Mouse (Mus musculus): Measurements from ENCODE around the gene Erg.

Gene Erg

DNA sequence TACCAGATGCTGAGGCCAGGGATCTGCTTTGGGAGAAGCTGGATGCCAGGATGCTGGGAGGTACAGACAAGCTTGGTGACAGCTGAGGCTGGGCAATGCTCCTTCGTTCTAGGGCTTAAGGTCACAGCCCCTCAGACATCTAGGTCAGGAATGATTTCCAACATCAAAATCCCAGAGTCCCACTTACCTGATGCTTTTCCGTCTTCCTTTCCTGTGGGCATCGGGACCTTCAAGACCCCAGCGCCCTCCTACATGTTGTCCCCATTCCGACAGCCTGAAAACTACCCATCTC lies at the start of gene Erg:
Gene Erg (minus strand): TSS at position 283 of the 292 bp plus-strand sequence.
- DNase-seq (ENCODE audit: extremely low read depth, insufficient read length, low spot score), result no peak

DNA sequence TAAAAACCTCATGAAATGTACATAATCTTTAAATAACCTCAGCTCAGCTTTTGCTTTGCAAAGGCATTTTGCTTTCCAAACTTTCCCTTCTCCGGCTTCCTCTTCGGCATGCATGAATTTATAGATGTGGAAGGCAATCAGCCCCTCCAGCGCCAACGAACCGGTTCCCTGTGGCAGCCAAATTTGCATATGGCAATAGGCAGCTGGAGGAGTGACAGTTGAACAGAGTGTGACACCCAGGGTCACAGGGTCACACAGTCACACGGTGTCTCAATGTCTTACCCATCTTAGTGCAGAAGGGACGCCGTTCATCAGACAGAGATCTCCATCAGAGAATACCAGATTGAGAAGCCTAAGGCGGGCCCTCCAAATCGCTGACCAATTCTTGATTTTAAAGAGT lies 45.4 kb upstream of the Erg start:
- DNase-seq (ENCODE audit: extremely low read depth, insufficient read length, low spot score), result no peak

DNA sequence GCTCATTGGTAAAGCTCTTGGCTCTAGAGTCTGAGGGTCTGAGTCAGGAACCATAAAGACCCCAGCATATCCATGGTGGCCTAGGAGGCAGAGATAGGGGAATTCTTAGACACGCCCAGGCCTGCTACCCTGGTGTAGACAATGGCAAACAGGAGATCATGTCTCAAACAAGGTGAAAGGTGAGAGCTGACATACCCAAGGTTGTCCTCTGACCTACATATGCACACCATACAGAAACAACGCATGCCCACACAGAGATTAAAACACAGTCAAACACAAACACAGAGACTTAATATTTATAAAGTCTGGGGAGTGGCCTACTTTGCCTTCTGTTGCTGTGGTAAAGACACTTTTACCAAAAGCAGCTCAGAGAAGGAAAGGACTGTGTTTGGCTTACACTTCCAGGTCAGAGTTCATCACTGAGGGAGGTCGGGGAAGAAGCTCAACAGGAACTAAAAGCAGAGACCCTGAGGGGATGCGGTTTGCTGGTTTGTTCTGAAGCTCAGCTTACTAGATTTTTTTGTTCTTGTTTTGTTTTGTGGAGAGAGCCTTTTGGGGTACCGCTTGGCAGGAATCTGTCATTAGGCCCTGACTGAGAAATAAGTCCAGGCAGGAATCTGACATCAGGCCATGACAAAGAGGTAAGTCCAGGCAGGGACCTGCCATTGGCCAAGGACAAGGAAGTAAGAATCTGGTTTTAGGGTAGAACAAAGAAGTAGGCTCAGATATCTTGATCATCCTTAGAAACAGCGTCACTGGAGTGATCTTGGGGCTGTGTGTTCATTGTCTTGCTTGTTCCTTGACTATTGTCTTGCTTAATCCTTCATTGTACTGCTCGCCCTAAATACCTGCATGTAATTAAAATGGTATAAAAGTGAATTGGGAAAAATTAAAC lies 37.7 kb upstream of the Erg start:
- no peak for DNase-seq (ENCODE audit: extremely low read depth, insufficient read length, low spot score)

DNA sequence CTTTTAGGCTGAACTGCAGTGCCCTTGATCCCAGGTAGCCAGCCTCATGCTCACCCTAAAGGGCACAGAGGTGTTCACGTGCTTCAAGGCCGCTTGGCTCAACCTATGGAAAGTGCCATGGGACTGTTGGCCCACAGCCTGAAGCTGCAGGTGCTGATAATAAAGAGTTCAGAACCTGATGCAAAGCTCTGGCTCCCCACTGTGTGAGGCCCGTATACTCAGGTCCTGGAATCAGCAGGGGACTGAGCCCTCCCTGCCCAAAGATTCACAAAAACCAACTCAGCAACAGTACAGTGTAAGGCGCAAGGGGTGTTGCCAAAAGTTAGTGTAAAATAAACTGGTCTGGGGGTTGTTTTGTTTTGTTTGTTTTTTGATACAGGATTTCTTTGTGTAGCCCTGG lies 36.7 kb upstream of the Erg start:
- no peak for DNase-seq (ENCODE audit: extremely low read depth, insufficient read length, low spot score)

DNA sequence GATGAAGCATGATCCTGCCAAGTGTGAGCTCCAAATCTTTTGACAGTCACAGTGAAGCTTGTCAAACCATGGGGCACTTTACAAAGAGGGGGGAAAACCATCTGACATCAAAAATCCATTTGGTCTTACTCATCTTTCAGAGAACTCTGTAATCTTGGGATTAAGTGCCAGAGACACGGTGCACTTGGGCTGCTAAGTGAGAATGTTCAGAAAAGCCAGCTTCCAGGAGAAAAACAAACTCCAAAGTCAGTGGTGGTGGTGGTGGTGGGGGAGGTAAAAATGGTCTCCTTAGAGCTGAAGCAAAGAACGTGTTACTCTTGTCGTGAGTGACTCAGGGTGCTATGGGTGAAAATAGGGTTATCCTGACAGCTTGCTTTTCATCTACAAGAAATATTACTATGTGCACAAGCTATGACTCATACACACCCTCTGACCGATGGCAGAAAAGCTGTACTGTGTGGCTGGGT lies 33.5 kb upstream of the Erg start:
- no peak for DNase-seq (ENCODE audit: extremely low read depth, insufficient read length, low spot score)

DNA sequence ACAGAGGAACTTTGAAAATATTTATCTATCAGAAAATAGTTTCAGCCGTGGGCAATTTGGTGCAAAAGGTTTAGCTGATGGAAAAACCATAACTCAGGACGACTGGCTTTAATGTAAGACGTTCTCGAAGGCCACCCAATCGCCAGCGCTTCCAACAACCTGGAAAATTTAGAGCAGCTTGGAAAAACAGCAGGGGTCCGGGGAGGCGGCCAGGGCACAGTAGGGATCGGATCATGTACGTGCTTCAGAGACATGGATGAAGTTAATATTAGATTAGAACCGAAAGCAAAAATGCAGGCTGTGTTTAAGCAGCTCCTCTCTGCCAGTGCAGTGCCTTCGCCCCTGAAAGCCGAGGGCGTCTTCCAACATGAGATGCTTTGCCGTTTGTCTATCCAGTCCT lies 31.8 kb upstream of the Erg start:
- DNase-seq (ENCODE audit: extremely low read depth, insufficient read length, low spot score), result no peak

DNA sequence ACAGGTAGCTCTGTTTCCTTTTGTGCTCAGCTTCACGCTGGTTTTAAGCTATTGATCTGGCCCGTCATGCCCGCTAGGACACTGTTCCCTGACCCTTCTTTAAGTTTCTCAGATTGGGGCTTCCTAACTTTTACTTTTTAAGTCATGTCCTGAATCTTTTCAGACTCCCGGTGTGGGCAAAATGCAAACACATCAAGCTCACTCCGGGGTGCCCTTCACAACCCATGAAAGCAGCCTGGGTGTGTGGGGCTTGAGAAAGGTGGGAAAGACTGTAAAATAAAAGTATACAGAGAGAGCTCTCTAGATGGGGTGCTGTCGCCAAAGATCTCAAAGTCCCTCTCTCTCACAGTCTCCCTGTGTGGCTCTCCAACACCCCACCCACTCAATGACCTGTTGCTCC lies 31.3 kb upstream of the Erg start:
- no peak for DNase-seq (ENCODE audit: extremely low read depth, insufficient read length, low spot score)

DNA sequence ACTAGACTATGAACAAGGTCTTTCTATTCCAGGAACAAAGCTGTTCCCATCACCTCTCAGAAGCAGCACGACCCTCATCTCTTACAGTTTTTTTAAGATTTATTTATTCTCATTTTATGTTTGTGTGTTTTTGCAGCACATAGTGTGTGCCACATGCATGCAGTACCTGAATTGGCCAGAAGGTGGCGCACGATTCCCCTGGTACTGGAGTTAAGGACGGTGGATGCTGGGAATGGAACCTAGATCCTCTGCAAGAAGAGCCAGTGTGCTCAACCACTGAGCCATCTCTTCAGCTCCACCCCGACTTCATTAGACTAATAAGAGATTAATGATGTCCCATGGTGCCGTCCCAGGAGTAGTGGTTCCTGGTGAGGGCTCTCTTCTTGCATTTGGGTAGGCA lies 29.2 kb upstream of the Erg start:
- no peak for DNase-seq (ENCODE audit: extremely low read depth, insufficient read length, low spot score)

DNA sequence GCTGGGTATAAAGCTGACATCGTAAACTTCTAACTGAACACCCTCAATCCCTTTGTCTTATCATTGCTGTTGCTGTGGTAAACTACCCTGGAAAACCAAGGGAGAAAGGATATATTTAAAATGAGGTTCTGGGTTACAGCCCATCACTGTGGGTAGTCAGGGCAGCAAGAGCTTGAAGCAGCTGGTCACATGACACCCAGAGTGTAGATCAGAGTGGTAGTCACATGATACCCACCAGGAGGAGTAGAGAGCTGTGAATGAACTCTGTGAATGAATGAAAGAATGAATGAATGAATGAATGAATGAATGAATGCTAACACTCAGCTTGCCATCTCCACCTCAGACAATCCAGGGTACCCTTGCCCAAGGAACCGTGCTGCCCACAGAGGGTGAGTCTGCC lies 28.1 kb upstream of the Erg start:
- no peak for DNase-seq (ENCODE audit: extremely low read depth, insufficient read length, low spot score)

DNA sequence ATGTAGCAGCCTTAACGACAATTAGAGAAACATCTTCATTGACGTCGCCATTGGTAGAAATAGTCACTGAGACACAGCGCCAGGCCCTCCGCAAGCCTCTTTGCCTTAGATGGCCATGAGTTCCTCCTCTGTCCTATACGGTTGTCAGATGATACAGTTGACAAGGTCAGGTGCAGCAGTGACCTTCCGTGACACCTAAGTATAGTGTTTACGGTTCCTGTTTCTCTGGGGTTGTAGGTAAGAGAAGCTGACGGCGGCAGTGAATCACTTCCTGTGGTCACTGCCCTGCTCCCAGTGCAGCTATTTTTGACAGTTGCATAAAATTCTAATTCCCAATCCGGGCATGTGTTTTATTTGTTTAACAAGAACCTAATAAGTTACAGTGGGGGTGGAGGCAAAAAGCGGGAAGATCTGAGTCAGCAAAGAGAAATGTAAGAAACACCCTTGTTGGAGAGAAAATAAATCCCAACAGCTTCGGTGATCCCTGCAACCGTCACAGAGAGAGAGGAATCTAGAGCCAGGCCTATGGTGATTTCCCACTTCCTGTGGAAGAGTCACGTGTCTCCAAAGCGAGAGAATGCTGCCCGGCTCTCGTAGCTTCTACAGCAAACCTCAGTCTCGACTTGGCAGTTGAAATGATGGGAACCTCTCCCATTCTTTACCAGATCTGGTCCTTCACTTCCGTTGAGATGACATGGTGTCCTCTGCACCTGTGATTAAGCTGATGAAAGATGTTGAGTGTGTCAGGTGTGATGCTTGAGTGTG lies 25.8 kb upstream of the Erg start:
- DNase-seq (ENCODE audit: extremely low read depth, insufficient read length, low spot score), result no peak

DNA sequence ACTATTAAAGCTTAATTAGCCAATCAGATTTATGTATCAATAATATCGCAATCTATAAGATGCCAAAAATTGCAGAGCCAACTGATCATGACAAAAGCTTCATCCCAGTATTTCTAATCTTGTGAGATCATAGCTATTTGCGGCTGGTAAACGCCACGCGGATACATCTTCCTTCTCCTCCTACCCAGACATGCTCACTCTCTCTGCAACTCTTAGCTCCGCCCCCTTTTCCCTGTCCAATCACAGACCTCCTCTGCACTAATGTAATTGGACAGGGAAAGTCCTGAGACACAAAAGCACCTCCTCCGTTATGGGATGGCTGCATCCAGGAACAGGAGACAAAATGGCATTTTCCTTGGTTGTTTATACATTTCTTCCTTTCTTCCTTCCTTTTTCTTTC lies 22.2 kb upstream of the Erg start:
- no peak for DNase-seq (ENCODE audit: extremely low read depth, insufficient read length, low spot score)

DNA sequence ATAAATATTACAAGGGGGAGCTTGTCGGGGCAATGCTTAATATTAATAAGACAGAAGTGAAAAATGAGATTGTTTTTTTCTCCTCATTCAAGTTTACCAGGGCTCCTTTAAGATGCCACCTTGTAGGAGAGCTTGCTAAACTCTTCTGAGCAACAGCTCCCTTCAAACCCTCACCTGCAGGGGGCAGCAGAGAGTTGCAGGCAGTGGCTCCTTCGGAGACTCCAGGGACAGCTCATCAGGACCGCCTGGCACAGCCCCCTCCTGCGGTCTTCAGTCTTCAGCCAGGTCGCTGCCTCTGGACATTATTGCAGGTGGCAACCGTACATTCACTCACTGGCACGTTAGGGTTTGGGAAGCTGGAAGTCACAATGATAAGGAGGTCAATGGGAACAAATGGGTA lies 18.9 kb upstream of the Erg start:
- no peak for DNase-seq (ENCODE audit: extremely low read depth, insufficient read length, low spot score)

DNA sequence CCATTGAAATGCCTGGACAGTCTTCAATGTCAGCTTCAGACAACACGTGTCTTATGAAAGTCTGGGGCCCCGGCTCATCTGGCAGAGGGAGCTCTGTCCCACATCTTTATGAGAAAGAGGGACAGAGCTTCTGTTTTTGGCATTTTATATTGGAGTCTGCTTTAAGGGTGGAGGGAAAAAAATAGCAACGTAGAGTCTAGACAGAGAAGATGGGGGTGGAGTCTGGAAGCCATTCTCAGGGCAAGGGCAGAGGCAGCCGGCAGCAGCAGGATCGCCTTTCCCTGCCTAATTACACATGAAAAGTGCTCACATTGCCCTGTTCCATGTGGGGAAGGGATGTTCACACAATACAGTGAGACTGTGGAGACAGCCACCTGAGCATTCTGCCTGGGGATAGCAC lies 16.1 kb upstream of the Erg start:
- DNase-seq (ENCODE audit: extremely low read depth, insufficient read length, low spot score), result no peak

DNA sequence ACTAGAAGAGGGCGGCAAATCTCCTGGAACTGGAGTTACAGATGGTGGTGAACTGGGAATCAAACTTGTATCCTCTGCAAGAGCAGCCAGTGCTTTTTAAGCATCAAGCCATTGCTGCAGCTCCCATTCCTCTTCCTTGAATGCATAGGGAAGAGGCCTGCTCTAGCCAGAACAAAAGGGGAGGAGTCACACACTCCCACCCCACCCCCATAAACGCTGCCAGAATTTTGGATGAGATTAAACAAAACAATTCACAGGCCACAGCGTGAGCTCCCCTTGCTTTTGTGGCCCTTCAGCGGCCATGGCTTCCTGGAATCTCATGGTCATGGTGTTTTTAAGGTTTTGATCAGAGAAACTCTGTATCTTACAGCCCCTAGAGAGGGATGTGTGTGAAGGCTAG lies 15.4 kb upstream of the Erg start:
- no peak for DNase-seq (ENCODE audit: extremely low read depth, insufficient read length, low spot score)

DNA sequence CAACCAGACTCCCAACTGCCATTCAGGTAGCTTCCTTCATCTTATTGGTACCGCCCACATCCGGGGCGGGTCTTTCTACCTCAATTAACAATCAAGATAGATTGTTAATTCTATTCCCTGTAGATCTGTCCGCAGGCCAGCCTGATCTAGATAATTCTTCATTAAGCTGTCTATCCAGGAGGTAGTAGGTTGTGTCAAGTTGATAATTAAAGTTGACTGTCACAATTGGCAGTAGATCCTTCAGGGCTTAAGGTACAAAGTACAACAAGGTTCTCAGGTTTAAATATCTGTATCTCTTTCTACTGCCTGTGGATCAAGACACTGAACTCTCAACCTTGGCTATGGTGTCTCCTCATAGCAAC lies 14.8 kb upstream of the Erg start:
- DNase-seq (ENCODE audit: extremely low read depth, insufficient read length, low spot score), result no peak

DNA sequence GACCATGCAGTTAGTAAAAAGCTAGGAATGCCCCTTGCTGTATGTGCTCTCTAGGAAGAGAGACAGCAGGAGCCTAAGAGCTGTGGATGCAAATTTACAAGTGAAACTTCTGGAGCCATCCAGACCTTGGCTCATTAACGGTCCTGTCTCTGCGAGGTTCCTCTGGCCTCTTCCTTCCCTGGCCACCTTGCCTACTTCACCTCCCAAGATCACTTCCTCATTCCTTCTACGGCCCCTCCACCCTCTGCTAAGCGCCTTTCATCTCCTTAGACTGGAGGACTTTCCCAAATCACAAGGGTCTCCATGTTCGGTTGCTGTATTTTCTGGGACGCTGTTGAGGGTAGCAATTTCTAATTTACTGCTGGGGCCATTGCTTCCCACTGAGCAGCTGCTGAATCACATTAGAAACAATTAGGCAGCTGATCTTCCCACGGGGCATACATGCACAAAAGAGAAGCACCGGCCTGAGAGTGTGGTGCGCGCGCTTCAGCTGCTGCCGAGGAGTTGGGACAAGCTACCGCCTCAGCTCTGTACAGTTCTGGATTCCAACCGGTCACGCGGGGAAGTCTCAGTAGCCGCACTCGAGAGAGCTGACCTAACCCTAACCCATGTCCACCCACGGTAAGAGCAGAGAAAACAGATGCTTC lies 14.3 kb upstream of the Erg start:
- no peak for DNase-seq (ENCODE audit: extremely low read depth, insufficient read length, low spot score)

DNA sequence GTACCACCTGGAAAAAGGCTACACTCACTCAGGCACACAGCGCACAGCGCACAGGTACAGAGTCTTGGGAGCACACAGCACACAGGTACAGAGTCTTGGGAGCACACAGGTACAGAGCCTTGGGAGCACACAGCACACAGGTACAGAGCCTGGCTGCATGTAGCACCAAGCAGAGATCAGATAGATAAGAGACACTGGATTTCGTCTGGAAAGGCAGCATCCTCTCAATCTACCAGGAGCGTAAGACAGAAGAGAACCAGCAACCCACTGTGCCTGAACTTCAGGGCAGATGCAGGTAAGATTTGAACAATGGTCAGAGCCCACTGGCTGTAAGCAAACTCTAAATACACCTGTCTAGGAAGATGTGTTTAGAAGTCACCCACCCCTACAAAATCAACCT lies 12.5 kb upstream of the Erg start:
- DNase-seq (ENCODE audit: extremely low read depth, insufficient read length, low spot score), result no peak

DNA sequence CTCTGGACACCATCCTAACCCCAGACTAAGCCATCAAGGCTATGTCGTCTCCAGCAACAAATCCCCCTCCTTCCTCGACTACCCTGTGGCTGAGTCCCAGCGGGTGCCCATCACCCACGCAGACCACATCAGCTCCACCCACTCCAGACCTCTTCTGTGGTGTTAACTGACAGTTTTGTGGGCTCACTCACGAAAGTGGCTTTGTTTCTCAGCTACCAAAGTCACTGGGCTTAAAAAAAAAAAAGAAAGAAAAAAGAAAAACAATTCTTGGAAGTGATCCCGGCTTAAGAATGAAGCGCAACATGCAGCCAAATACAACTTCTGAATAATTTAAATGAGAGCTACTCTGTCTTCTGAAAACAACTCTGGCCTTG lies 11.2 kb upstream of the Erg start:
- no peak for DNase-seq (ENCODE audit: extremely low read depth, insufficient read length, low spot score)

DNA sequence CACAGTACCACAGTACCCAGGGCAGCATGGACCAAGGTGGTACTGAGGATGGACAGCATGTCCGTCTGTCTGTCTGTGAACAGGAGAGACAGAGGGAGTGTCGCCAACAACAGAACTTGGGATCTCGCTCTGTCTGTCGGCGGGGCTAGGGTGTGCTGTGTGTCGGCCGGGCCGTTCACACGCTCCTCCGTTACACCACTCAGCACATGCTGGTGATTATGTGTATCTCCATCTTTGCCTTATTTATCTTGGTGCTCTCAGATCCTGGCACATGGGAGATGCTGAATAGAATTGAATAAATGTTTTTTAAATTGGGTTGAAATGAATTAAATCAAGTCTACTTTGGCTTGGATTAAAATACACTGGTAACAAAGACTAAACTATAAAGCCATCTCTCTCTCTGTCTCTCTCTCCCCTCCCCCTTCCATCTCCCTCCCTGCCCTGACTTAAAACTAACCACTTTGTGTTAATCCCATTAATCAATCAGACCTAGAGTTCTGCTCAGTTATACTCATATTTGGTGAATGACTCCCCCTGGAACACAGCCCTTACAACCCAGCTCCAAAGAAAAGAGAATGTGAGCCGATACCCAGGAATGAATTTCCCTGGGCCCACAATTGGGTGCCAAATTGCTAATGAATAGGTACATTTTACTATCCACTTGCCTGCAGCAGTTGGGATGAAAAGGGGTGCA lies 10.6 kb upstream of the Erg start:
- DNase-seq (ENCODE audit: extremely low read depth, insufficient read length, low spot score), result no peak

DNA sequence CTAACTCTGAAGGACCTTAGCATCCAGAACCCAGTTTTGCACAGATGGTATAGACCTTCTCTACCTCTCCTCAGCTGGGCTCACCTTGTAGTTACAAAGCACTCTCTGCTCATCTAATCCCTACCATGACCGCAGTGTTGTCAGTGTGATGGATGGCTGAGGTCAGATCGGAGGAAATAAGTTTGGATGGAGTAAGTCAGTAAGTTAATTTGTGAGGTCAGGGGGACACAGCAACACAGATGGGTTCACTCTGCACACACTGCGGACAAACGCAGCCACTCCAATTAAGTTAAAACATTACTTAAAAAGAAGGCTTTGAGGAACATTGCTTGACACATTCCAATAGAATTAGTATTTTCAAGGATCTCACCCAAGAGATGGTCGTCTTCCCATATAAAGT lies 2.5 kb upstream of the Erg start:
- DNase-seq (ENCODE audit: extremely low read depth, insufficient read length, low spot score), result no peak

DNA sequence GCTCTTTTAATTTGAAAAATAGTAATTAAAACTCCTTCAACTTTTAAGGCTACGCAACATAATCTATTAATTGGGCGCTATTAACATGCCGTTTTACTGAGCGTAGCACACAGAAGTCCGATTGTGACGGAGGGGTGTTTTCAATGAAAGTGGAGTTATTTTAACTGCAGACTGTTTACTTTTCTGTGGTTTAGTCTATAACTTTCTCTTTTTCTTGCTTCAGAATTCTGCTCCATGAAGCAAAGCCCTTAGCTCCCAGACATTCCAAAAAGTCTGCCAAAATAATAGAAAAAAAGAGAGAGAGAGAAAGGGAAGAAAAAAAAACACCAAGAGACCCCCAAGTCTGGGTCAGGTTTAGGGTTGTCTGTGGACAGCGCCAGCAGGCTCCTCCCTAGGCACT lies 333 bp upstream of the Erg start:
- DNase-seq (ENCODE audit: extremely low read depth, insufficient read length, low spot score), result no peak
